Mouse (Mus musculus) embryonic facial prominence, embryonic 11.5 days (tissue): ENCODE results near the gene Epn2. TPM values are rescaled to one million over a fixed set of nuclear protein-coding genes. Genes with fewer than 3 reads are reported as not detected.
"Not testable (repeated sequence)": the region's sequence is repeated elsewhere in the genome, so short reads cannot be mapped to it uniquely, and the experiment has no call there.

Experiments used
- ATAC-seq: fragments of 200-750 bp; cut with Nextera tagmentation; replicated peaks from 2 replicates; pipeline ENCODE4 v1.8.0; 2017; ENCODE audit warnings: low read depth; ENCODE audit not compliant: insufficient number of reproducible peaks, low FRiP score, low TSS enrichment
- DNase-seq: peaks from one replicate; pipeline ENCODE4 v3.0.0-alpha.2; 2015; ENCODE audit warnings: low spot score
- H3K27ac ChIP-seq: fragments of 300-500 bp; sonication (generic); replicated peaks from 2 replicates; pipeline ENCODE4 v1.5.1; 2014; ENCODE audit warnings: mild to moderate bottlenecking, low read depth, low read length, control low read depth
- H3K27me3 ChIP-seq: fragments of 300-500 bp; sonication (generic); 2 replicates; pipeline ENCODE4 v1.6.1; 2014; ENCODE audit warnings: mild to moderate bottlenecking, low read length, moderate library complexity, mixed read lengths; ENCODE audit not compliant: control insufficient read depth, insufficient read depth
- H3K36me3 ChIP-seq: fragments of 300-500 bp; sonication (generic); replicated peaks from 2 replicates; pipeline ENCODE4 v1.6.1; 2014; ENCODE audit warnings: low read depth, mild to moderate bottlenecking, low read length, moderate library complexity, mixed read lengths; ENCODE audit not compliant: control insufficient read depth, insufficient read depth
- H3K4me1 ChIP-seq: fragments of 300-500 bp; sonication (generic); 2 replicates; pipeline ENCODE4 v1.6.1; 2014; ENCODE audit warnings: low read length, mixed read lengths; ENCODE audit not compliant: control insufficient read depth, insufficient read depth
- H3K4me2 ChIP-seq: fragments of 300-500 bp; sonication (generic); 2 replicates; pipeline ENCODE4 v1.6.1; 2014; ENCODE audit warnings: low read depth, mild to moderate bottlenecking, control low read depth, low read length, moderate library complexity
- H3K4me3 ChIP-seq: fragments of 300-500 bp; sonication (generic); 2 replicates; pipeline ENCODE4 v1.5.1; 2014; ENCODE audit warnings: low read depth, low read length, control low read depth
- H3K9ac ChIP-seq: fragments of 300-500 bp; sonication (generic); replicated peaks from 2 replicates; pipeline ENCODE4 v1.6.1; 2014; ENCODE audit warnings: mild to moderate bottlenecking, control low read depth, low read length
- H3K9me3 ChIP-seq: fragments of 300-500 bp; sonication (generic); replicated peaks from 2 replicates; pipeline ENCODE4 v1.6.1; 2016; ENCODE audit warnings: mild to moderate bottlenecking, low read length, inconsistent platforms, mixed read lengths; ENCODE audit not compliant: control insufficient read depth
- WGBS: fragments of 180-500 bp; shearing (Covaris S2); extraction: QIAGEN DNeasy Blood & Tissue Kit; methylation state at CpG from one replicate; pipeline ENCODE4 v1.1.7; 2014; 5-methylcytosine and 5-hydroxymethylcytosine counted together
- polyA plus RNA-seq: library from polyadenylated mRNA; unstranded; fragments of >200 nt; fragmentation: Nextera tagmentation; extraction: Ambion mirVana; gene quantifications from 2 replicates; pipeline ENCODE4 v1.2.1, GENCODE M21; 2014

Gene Epn2
- polyA plus RNA-seq, 1 experiment from 2014 or later: 24.2 TPM

DNA sequence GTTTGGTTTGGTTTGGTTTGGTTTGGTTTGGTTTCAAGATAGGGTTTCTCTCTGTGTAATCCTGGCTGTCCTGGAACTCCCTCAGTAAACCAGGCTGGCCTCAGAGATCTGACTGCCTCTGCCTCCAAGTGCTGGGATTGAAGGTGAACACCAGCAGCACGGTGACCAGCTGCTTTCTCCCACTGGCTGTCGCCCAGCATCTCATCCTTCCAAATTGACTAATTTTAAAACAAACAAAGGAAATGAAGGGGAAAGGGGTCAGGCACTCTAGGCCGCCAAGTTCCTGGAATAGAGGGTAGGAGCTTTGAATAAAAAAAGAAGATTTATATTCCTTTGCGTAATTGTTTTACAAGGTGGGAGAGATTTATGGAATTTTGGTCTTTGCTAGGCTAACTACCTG is 5.9 kb upstream of the Epn2 start:
- DNase-seq (no peak), ATAC-seq (no peak)
- 59% methylated on average over 4 of the region's 4 CpGs for WGBS
- no peaks in the 10 kb centered on the region for H3K4me1 ChIP-seq
- no peak overlapping the region for H3K4me3 ChIP-seq
- H3K9me3 ChIP-seq: no peaks in the 10 kb centered on the region
- no peak overlapping the region for H3K4me2 ChIP-seq
- H3K27me3 ChIP-seq: no peaks in the 10 kb centered on the region
- H3K27ac ChIP-seq: no peak overlapping the region
- H3K36me3 ChIP-seq: no peaks in the 10 kb centered on the region
- H3K9ac ChIP-seq: no peak overlapping the region

DNA sequence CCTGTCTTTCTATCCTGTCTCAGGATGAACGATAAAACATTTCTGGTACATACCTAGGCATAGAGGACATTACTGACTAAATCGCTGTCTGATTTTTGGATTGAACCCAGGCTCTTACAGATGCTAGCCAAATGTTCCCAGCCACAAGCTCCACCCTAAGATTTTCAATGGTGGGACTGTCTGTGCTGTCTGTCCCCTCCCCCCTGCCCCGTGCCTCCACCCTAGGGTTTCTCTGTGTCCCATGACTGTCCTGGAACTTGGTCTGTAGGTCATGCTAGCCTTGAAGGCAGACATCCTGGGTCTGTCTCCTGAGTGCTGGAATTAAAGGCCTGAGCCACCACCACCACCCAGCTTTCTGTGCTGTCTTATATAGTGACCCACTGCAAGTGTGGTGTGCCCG is 5.3 kb upstream of the Epn2 start:
- H3K4me2 ChIP-seq: no peak overlapping the region
- no peaks in the 10 kb centered on the region for H3K36me3 ChIP-seq
- H3K4me1 ChIP-seq: no peaks in the 10 kb centered on the region
- H3K9me3 ChIP-seq: no peaks in the 10 kb centered on the region
- no peak for DNase-seq
- 83% methylated on average over 4 of the region's 4 CpGs for WGBS
- no peaks in the 10 kb centered on the region for H3K27me3 ChIP-seq
- no peak overlapping the region for H3K27ac ChIP-seq
- H3K9ac ChIP-seq: no peak overlapping the region
- no peak overlapping the region for H3K4me3 ChIP-seq
- ATAC-seq: no peak

DNA sequence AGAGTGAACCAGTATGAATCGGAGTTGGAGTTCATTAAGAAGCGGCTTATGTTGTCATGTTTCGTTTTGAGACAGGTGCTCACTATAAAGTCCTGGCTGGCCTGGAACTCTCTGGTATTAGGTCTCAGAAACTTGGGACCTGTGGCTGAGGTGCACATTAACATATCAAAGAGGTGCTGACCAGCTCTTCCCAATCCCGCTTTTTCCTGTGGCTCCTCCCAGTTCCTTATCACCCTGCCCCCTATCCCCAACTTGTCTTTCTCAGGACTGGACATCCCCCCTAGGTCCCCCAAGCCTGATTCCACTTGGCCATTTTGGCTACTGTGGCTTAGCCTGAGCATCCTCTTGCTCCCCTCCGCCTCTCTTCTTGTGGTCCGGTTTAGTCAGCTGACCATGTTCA is 4.6 kb upstream of the Epn2 start:
- H3K9me3 ChIP-seq: no peaks in the 10 kb centered on the region
- H3K4me1 ChIP-seq: no peaks in the 10 kb centered on the region
- no peaks in the 10 kb centered on the region for H3K27me3 ChIP-seq
- H3K4me3 ChIP-seq: no peak overlapping the region
- H3K27ac ChIP-seq: no peak overlapping the region
- WGBS: 62% methylated on average over 6 of the region's 6 CpGs
- no peaks in the 10 kb centered on the region for H3K36me3 ChIP-seq
- H3K9ac ChIP-seq: no peak overlapping the region
- no peak overlapping the region for H3K4me2 ChIP-seq
- no peak for ATAC-seq
- DNase-seq: no peak

DNA sequence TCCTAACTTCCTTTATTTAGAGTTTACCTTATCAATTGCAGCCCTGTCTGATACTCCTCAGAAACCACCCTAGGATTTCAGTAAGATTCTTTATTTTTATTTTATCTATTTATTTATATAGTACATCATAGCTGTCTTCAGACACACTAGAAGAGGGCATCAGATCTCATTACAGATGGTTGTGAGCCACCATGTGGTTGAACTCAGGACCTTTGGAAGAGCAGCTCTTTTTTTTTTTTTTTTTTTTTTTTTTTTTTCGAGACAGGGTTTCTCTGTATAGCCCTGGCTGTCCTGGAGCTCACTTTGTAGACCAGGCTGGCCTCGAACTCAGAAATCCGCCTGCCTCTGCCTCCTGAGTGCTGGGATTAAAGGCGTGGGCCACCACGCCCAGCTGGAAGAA is 3.3 kb upstream of the Epn2 start:
- H3K27me3 ChIP-seq, H3K4me1 ChIP-seq, H3K9ac ChIP-seq, H3K27ac ChIP-seq, H3K4me3 ChIP-seq, H3K36me3 ChIP-seq, H3K4me2 ChIP-seq, DNase-seq, H3K9me3 ChIP-seq, ATAC-seq: not testable (repeated sequence)
- whole genome bisulfite sequencing: 96% methylated on average over 3 of the region's 5 CpGs

DNA sequence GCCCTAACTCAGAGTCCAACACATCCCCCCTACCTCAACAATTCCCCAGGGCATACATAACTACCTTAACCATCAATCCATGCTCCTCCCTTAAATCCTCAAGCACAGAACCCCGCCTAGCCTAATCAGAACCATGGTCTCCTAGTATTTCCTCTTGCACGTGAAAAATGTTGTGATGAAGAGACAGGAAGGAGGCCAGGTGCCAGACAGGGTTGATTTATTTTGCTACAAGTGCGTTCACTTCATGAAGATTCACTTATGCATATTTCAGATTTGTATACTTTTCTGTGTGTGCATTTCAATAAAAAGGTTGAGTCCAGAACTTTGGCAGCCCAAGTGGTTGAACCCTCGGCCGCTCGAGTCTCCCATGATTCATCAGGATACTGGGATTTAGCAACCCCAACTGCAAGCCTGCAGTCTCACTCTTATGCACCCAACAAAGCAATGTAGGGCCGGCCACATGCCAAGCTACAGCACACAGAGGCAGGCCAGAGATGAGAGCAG is 443 bp upstream of the Epn2 start:
- Histone ChIP-seq H3K4me2 (no peak overlapping the region), H3K36me3 (no peaks in the 10 kb centered on the region), H3K4me3 (peak overlapping the region; percentile 93), H3K9me3 (no peaks in the 10 kb centered on the region), H3K4me1 (no peaks in the 10 kb centered on the region), H3K9ac (no peak overlapping the region), H3K27ac (no peak overlapping the region), H3K27me3 (no peaks in the 10 kb centered on the region)
- WGBS: 82% methylated on average over 7 of the region's 7 CpGs
- no peak for DNase-seq
- peak; percentile 11; the same call in 1 of the 2 replicates for ATAC-seq

DNA sequence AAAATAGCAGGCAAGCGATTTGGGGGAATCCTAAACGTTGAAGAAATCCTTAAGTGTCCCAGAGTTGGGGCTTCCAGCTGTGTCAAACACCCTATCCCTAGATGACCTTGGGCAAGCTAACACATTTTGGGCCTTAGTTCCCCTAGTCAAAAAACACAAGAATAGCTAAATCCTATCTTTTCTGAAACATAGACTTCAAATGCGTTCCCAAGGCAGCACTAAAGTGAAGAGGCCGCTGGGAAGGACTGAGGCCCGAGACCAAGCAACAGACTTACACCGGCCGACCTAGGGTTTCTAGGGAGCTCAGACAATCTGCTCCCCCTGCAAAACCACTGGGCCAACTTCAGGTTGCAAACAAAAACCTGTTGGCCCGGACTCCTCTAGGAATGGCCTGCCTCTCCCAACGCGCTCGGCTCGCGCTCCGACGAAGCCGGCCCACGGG is 925 bp downstream of the Epn2 start:
- peak overlapping the region; percentile 72 for H3K27ac ChIP-seq
- ATAC-seq: no peak
- under 1% methylated on average over 17 of the region's 17 CpGs for WGBS
- no peaks in the 10 kb centered on the region for H3K4me1 ChIP-seq
- no peaks in the 10 kb centered on the region for H3K36me3 ChIP-seq
- H3K27me3 ChIP-seq: no peaks in the 10 kb centered on the region
- H3K4me2 ChIP-seq: peak overlapping the region; percentile 89
- H3K4me3 ChIP-seq: peak overlapping the region; percentile 93
- no peaks in the 10 kb centered on the region for H3K9me3 ChIP-seq
- peak; percentile 36 for DNase-seq
- H3K9ac ChIP-seq: peak overlapping the region; percentile 91

DNA sequence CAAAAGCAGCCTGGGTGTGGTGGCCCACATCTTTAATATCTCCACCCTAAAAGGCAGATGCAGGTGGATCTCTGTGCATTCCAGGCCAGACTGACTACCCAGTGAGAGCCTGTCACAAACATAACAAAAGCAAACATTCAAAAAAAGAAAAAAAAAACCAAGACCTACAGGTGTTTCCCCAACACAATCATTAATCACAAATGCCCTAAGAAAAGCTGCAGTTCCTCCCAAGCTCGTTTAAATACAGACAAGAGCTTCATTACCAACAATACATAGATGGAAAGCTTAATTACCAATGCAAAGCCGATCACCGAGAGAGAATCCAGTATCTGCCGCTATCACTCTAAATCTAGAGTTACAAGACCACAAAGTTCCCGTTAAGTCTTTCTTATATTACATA is 1.5 kb downstream of the Epn2 start:
- DNase-seq (no peak), ATAC-seq (no peak)
- Histone ChIP-seq H3K4me3 (peak overlapping the region; percentile 93), H3K9me3 (no peaks in the 10 kb centered on the region), H3K4me2 (peak overlapping the region; percentile 89), H3K9ac (no peak overlapping the region), H3K27ac (no peak overlapping the region), H3K27me3 (no peaks in the 10 kb centered on the region), H3K36me3 (no peaks in the 10 kb centered on the region), H3K4me1 (no peaks in the 10 kb centered on the region)
- WGBS: 7% methylated on average over 5 of the region's 5 CpGs

DNA sequence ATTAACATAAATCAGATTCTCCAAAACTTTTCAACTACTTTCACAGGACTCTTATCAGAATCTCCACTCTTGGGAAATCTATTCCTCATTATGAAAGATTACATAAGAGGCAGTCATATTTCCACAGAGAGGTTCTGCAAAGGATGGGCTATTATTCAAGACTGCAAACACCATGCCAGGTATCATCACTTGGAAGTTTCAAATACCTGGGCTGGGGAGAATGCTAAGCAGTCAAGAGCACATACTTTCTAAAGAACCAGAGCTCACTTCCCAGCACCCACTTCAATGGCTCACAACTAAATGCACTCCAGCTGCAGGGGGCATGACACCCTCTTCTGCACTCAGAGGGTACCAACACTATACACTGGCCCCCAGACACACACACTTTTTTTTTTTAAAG is 2.1 kb downstream of the Epn2 start:
- no peak overlapping the region for H3K27ac ChIP-seq
- H3K36me3 ChIP-seq: no peaks in the 10 kb centered on the region
- no peak overlapping the region for H3K4me3 ChIP-seq
- no peaks in the 10 kb centered on the region for H3K9me3 ChIP-seq
- no peak overlapping the region for H3K4me2 ChIP-seq
- DNase-seq: no peak
- no peaks in the 10 kb centered on the region for H3K4me1 ChIP-seq
- no peak for ATAC-seq
- H3K9ac ChIP-seq: no peak overlapping the region
- no peaks in the 10 kb centered on the region for H3K27me3 ChIP-seq
